Mouse (Mus musculus) heart, embryonic 16.5 days (tissue): ENCODE results near the gene D630045J12Rik. TPM values are rescaled to one million over a fixed set of nuclear protein-coding genes. Genes with fewer than 3 reads are reported as not detected.

ENCODE experiments used
- ATAC-seq: fragments of 200-750 bp; cut with Nextera tagmentation; replicated peaks from 2 replicates; pipeline ENCODE4 v1.8.0; 2017; ENCODE audit warnings: moderate number of reproducible peaks; ENCODE audit not compliant: insufficient read depth, low FRiP score; ENCODE audit errors: extremely low read depth
- H3K27ac ChIP-seq: fragments of 300-500 bp; sonication (generic); 2 replicates; pipeline ENCODE4 v1.5.1; 2014; ENCODE audit warnings: mild to moderate bottlenecking, low read length, control low read depth, moderate library complexity
- H3K27me3 ChIP-seq: fragments of 300-500 bp; sonication (generic); 2 replicates; pipeline ENCODE4 v1.6.1; 2014; ENCODE audit warnings: low read length, mixed read lengths; ENCODE audit not compliant: control insufficient read depth, insufficient read depth
- H3K36me3 ChIP-seq: fragments of 300-500 bp; sonication (generic); 2 replicates; pipeline ENCODE4 v1.6.1; 2014; ENCODE audit not compliant: control insufficient read depth, insufficient read depth
- H3K4me1 ChIP-seq: fragments of 300-500 bp; sonication (generic); 2 replicates; pipeline ENCODE4 v1.6.1; 2014; ENCODE audit warnings: low read length, mixed read lengths; ENCODE audit not compliant: control insufficient read depth, insufficient read depth
- H3K4me2 ChIP-seq: fragments of 300-500 bp; sonication (generic); 2 replicates; pipeline ENCODE4 v1.6.1; 2014; ENCODE audit warnings: low read depth, mild to moderate bottlenecking, control low read depth, low read length
- H3K4me3 ChIP-seq: fragments of 300-500 bp; sonication (generic); 2 replicates; pipeline ENCODE4 v1.5.1; 2014; ENCODE audit warnings: mild to moderate bottlenecking, control low read depth, low read length
- H3K9ac ChIP-seq: fragments of 300-500 bp; sonication (generic); 2 replicates; pipeline ENCODE4 v1.6.1; 2014; ENCODE audit warnings: low read length, control low read depth
- H3K9me3 ChIP-seq: fragments of 300-500 bp; sonication (generic); replicated peaks from 2 replicates; pipeline ENCODE4 v1.6.1; 2016; ENCODE audit warnings: low read length; ENCODE audit not compliant: control insufficient read depth
- WGBS: fragments of 180-500 bp; shearing (Covaris S2); extraction: QIAGEN DNeasy Blood & Tissue Kit; methylation state at CpG from one replicate; pipeline ENCODE4 v1.1.7; 2014; 5-methylcytosine and 5-hydroxymethylcytosine counted together
- polyA plus RNA-seq: library from polyadenylated mRNA; unstranded; fragments of >200 nt; fragmentation: Nextera tagmentation; extraction: Ambion mirVana; gene quantifications from 2 replicates; pipeline ENCODE4 v1.2.1, GENCODE M21; 2015

D630045J12Rik gene
- polyA plus RNA-seq, 1 experiment from 2014 or later: 1.3 TPM

GRCm38 (mm10) chr6:38109160-38109795 lies 144.5 kb downstream of the D630045J12Rik start, which contains the start of gene Tmem213:
TSS of gene Tmem213 (plus strand) at chr6:38109255.
- 0 out of 2 replicates have a peak, but pooled peaks cover 2% of the 10 kb centered on the region for H3K27me3 ChIP-seq
- no peak within 1 kb of the TSS for H3K9ac ChIP-seq
- no peak within 1 kb of the TSS; the same call in 1 of the 2 replicates for H3K4me3 ChIP-seq
- H3K27ac ChIP-seq: no peak within 1 kb of the TSS
- no peaks in the 10 kb centered on the region for H3K36me3 ChIP-seq
- no peak for ATAC-seq
- H3K4me1 ChIP-seq: no peaks in the 10 kb centered on the region
- H3K9me3 ChIP-seq: no peaks in the 10 kb centered on the region
- H3K4me2 ChIP-seq: peak within 1 kb of the TSS; percentile 14; the same call in 1 of the 2 replicates
- WGBS: 34% methylated on average over 9 of the region's 9 CpGs

GRCm38 (mm10) chr6:38108449-38108848 lies 145.4 kb downstream of the D630045J12Rik start:
- Histone ChIP-seq H3K4me2 (no peak overlapping the region), H3K4me1 (no peaks in the 10 kb centered on the region), H3K9me3 (no peaks in the 10 kb centered on the region), H3K4me3 (no peak overlapping the region), H3K27ac (no peak overlapping the region), H3K36me3 (no peaks in the 10 kb centered on the region), H3K27me3 (0 out of 2 replicates have a peak, but pooled peaks cover 2% of the 10 kb centered on the region), H3K9ac (no peak overlapping the region)
- 77% methylated on average over 5 of the region's 5 CpGs for WGBS
- no peak for ATAC-seq

- WGBS: 82% methylated on average over 9 of the region's 9 CpGs
Measured at GRCm38 (mm10) chr6:38105924-38106323, 147.9 kb downstream of the D630045J12Rik start.

GRCm38 (mm10) chr6:38103775-38104174 lies 150.0 kb downstream of the D630045J12Rik start:
- Histone ChIP-seq H3K27ac (no peak overlapping the region), H3K4me3 (no peak overlapping the region), H3K36me3 (no peaks in the 10 kb centered on the region), H3K9ac (no peak overlapping the region), H3K4me2 (no peak overlapping the region), H3K4me1 (no peaks in the 10 kb centered on the region), H3K27me3 (no peaks in the 10 kb centered on the region), H3K9me3 (no peaks in the 10 kb centered on the region)
- ATAC-seq: peak; percentile 28; the same call in 1 of the 2 replicates
- 44% methylated on average over 6 of the region's 6 CpGs for WGBS

More at GRCm38 (mm10) chr6:38105924-38106323, 147.9 kb downstream of the D630045J12Rik start:
- no peaks in the 10 kb centered on the region for H3K36me3 ChIP-seq
- no peak for ATAC-seq
- H3K9ac ChIP-seq: no peak overlapping the region
- no peaks in the 10 kb centered on the region for H3K9me3 ChIP-seq
- H3K27me3 ChIP-seq: 0 out of 2 replicates have a peak, but pooled peaks cover 2% of the 10 kb centered on the region
- no peak overlapping the region for H3K27ac ChIP-seq
- no peaks in the 10 kb centered on the region for H3K4me1 ChIP-seq
- no peak overlapping the region for H3K4me3 ChIP-seq
- H3K4me2 ChIP-seq: no peak overlapping the region

GRCm38 (mm10) chr6:38102216-38102795 lies 151.5 kb downstream of the D630045J12Rik start:
- H3K27ac ChIP-seq: no peak overlapping the region
- H3K9ac ChIP-seq: no peak overlapping the region
- ATAC-seq: no peak
- no peaks in the 10 kb centered on the region for H3K27me3 ChIP-seq
- H3K9me3 ChIP-seq: no peaks in the 10 kb centered on the region
- H3K36me3 ChIP-seq: no peaks in the 10 kb centered on the region
- no peak overlapping the region for H3K4me3 ChIP-seq
- H3K4me1 ChIP-seq: no peaks in the 10 kb centered on the region
- 83% methylated on average over 7 of the region's 7 CpGs for WGBS
- H3K4me2 ChIP-seq: no peak overlapping the region

GRCm38 (mm10) chr6:38096961-38097370 lies 156.8 kb downstream of the D630045J12Rik start:
- ATAC-seq: no peak
- Histone ChIP-seq H3K4me1 (no peaks in the 10 kb centered on the region), H3K9ac (no peak overlapping the region), H3K36me3 (no peaks in the 10 kb centered on the region), H3K4me3 (no peak overlapping the region), H3K9me3 (no peaks in the 10 kb centered on the region), H3K4me2 (no peak overlapping the region), H3K27ac (no peak overlapping the region), H3K27me3 (no peaks in the 10 kb centered on the region)
- WGBS: 50% methylated on average over 5 of the region's 5 CpGs

GRCm38 (mm10) chr6:38094701-38095100 lies 159.1 kb downstream of the D630045J12Rik start:
- no peaks in the 10 kb centered on the region for H3K27me3 ChIP-seq
- no peak overlapping the region for H3K4me2 ChIP-seq
- H3K9ac ChIP-seq: no peak overlapping the region
- H3K4me3 ChIP-seq: no peak overlapping the region
- WGBS: 63% methylated on average over 10 of the region's 10 CpGs
- H3K36me3 ChIP-seq: no peaks in the 10 kb centered on the region
- no peaks in the 10 kb centered on the region for H3K4me1 ChIP-seq
- ATAC-seq: no peak
- H3K27ac ChIP-seq: no peak overlapping the region
- no peaks in the 10 kb centered on the region for H3K9me3 ChIP-seq

- no peak for ATAC-seq
- Histone ChIP-seq H3K4me2 (no peak overlapping the region), H3K36me3 (no peaks in the 10 kb centered on the region), H3K9me3 (no peaks in the 10 kb centered on the region), H3K4me3 (no peak overlapping the region), H3K9ac (no peak overlapping the region), H3K4me1 (no peaks in the 10 kb centered on the region), H3K27ac (no peak overlapping the region), H3K27me3 (no peaks in the 10 kb centered on the region)
- 92% methylated on average over 8 of the region's 8 CpGs for WGBS
Measured at GRCm38 (mm10) chr6:38092539-38092938, 161.3 kb downstream of the D630045J12Rik start.

GRCm38 (mm10) chr6:38087242-38088026 lies 166.4 kb downstream of the D630045J12Rik start:
- Histone ChIP-seq H3K4me2 (no peak overlapping the region), H3K36me3 (no peaks in the 10 kb centered on the region), H3K9ac (no peak overlapping the region), H3K9me3 (no peaks in the 10 kb centered on the region), H3K4me3 (no peak overlapping the region), H3K4me1 (no peaks in the 10 kb centered on the region), H3K27ac (no peak overlapping the region), H3K27me3 (no peaks in the 10 kb centered on the region)
- WGBS: 72% methylated on average over 9 of the region's 9 CpGs
- no peak for ATAC-seq
